Mouse (Mus musculus): Measurements from ENCODE around the gene Rela. TPM values are rescaled to one million over a fixed set of nuclear protein-coding genes. Genes with fewer than 3 reads are reported as not detected.
"Not testable (repeated sequence)": the region's sequence is repeated elsewhere in the genome, so short reads cannot be mapped to it uniquely, and the experiment has no call there.

The Rela gene
- polyA plus RNA-seq, 1 experiment from 2014 or later, result 52.4 TPM

- H3K27ac ChIP-seq, result no peak overlapping the region
- peaks cover 66% of the 10 kb centered on the region for H3K36me3 ChIP-seq
- no peak overlapping the region for H3K4me3 ChIP-seq (replicated peaks)
- H3K9ac ChIP-seq, result no peak overlapping the region
- no peak for ATAC-seq (replicated peaks; ENCODE audit: low FRiP score)
- H3K9me3 ChIP-seq (replicated peaks), result no peaks in the 10 kb centered on the region
- H3K4me1 ChIP-seq, result peaks cover 13% of the 10 kb centered on the region
- 92% methylated on average over 13 of the region's 13 CpGs for WGBS
- H3K4me2 ChIP-seq, result no peak overlapping the region
- no peaks in the 10 kb centered on the region for H3K27me3 ChIP-seq
Measured at GRCm38 (mm10) chr19:5684985-5685384, 47.7 kb downstream of the Rela start.

- H3K4me3 ChIP-seq (replicated peaks), result no peak overlapping the region
Measured at GRCm38 (mm10) chr19:5685431-5685830, 48.1 kb downstream of the Rela start.

GRCm38 (mm10) chr19:5685861-5686260 lies 48.6 kb downstream of the Rela start:
- 93% methylated on average over 11 of the region's 11 CpGs for WGBS
- peaks cover 59% of the 10 kb centered on the region for H3K36me3 ChIP-seq
- no peak for ATAC-seq (replicated peaks; ENCODE audit: low FRiP score)
- H3K4me2 ChIP-seq, result no peak overlapping the region
- no peaks in the 10 kb centered on the region for H3K9me3 ChIP-seq (replicated peaks)
- H3K4me3 ChIP-seq (replicated peaks), result no peak overlapping the region
- no peak overlapping the region for H3K27ac ChIP-seq
- no peaks in the 10 kb centered on the region for H3K27me3 ChIP-seq
- no peak overlapping the region for H3K9ac ChIP-seq
- H3K4me1 ChIP-seq, result peaks cover 22% of the 10 kb centered on the region

More at GRCm38 (mm10) chr19:5685431-5685830, 48.1 kb downstream of the Rela start:
- no peaks in the 10 kb centered on the region for H3K9me3 ChIP-seq (replicated peaks)
- H3K27me3 ChIP-seq, result no peaks in the 10 kb centered on the region
- H3K4me2 ChIP-seq, result no peak overlapping the region
- no peak for ATAC-seq (replicated peaks; ENCODE audit: low FRiP score)
- peaks cover 62% of the 10 kb centered on the region for H3K36me3 ChIP-seq
- H3K4me1 ChIP-seq, result peaks cover 17% of the 10 kb centered on the region
- 95% methylated on average over 19 of the region's 19 CpGs for WGBS
- no peak overlapping the region for H3K27ac ChIP-seq
- no peak overlapping the region for H3K9ac ChIP-seq

- no peaks in the 10 kb centered on the region for H3K27me3 ChIP-seq
- no peak overlapping the region for H3K4me3 ChIP-seq (replicated peaks)
- H3K4me2 ChIP-seq, result no peak overlapping the region
- peaks cover 59% of the 10 kb centered on the region for H3K36me3 ChIP-seq
- peaks cover 27% of the 10 kb centered on the region for H3K4me1 ChIP-seq
- no peak overlapping the region for H3K9ac ChIP-seq
- 92% methylated on average over 13 of the region's 13 CpGs for WGBS
- ATAC-seq (replicated peaks; ENCODE audit: low FRiP score), result no peak
- no peaks in the 10 kb centered on the region for H3K9me3 ChIP-seq (replicated peaks)
- H3K27ac ChIP-seq, result no peak overlapping the region
Measured at GRCm38 (mm10) chr19:5686437-5686836, 49.2 kb downstream of the Rela start.

GRCm38 (mm10) chr19:5686954-5687353 lies 49.7 kb downstream of the Rela start:
- WGBS, result 88% methylated on average over 12 of the region's 12 CpGs
- Histone ChIP-seq H3K4me3 (replicated peaks) (peak overlapping the region; percentile 81), H3K9ac (peak overlapping the region; percentile 79; the same call in 1 of the 2 replicates), H3K4me2 (peak overlapping the region; percentile 96), H3K4me1 (peaks cover 33% of the 10 kb centered on the region), H3K36me3 (peaks cover 59% of the 10 kb centered on the region)
- not testable (repeated sequence) for H3K27ac ChIP-seq; H3K9me3 ChIP-seq (replicated peaks); H3K27me3 ChIP-seq; ATAC-seq (replicated peaks; ENCODE audit: low FRiP score)

- ATAC-seq (replicated peaks; ENCODE audit: low FRiP score), result no peak
- Histone ChIP-seq H3K27me3 (no peaks in the 10 kb centered on the region), H3K4me2 (peak overlapping the region; percentile 96), H3K4me1 (peaks cover 40% of the 10 kb centered on the region), H3K36me3 (peaks cover 55% of the 10 kb centered on the region), H3K9ac (peak overlapping the region; percentile 79), H3K4me3 (replicated peaks) (peak overlapping the region; percentile 81), H3K27ac (peak overlapping the region; percentile 96), H3K9me3 (replicated peaks) (no peaks in the 10 kb centered on the region)
- WGBS, result 15% methylated on average over 9 of the region's 9 CpGs
Measured at GRCm38 (mm10) chr19:5687738-5688137, 50.5 kb downstream of the Rela start.

GRCm38 (mm10) chr19:5688200-5689087 lies 51.2 kb downstream of the Rela start, which contains the start of the genes Map3k11 and Pcnx3:
TSS of gene Map3k11 (plus strand) at chr19:5688742.
TSS of gene Pcnx3 (minus strand) at chr19:5688908.
- ATAC-seq (replicated peaks; ENCODE audit: low FRiP score), result peak; percentile 89
- WGBS, result under 1% methylated on average over 69 of the region's 69 CpGs
- H3K4me3 ChIP-seq (replicated peaks), result peak within 1 kb of the TSS; percentile 81
- H3K27me3 ChIP-seq, result no peaks in the 10 kb centered on the region
- H3K9me3 ChIP-seq (replicated peaks), result no peaks in the 10 kb centered on the region
- peaks cover 55% of the 10 kb centered on the region for H3K36me3 ChIP-seq
- H3K27ac ChIP-seq, result peak within 1 kb of the TSS; percentile 96
- peak within 1 kb of the TSS; percentile 96 for H3K4me2 ChIP-seq
- H3K9ac ChIP-seq, result peak within 1 kb of the TSS; percentile 79
- H3K4me1 ChIP-seq, result peaks cover 48% of the 10 kb centered on the region

GRCm38 (mm10) chr19:5689088-5689428 lies 51.8 kb downstream of the Rela start:
- Histone ChIP-seq H3K4me2 (peak overlapping the region; percentile 96), H3K4me3 (replicated peaks) (peak overlapping the region; percentile 81), H3K36me3 (peaks cover 55% of the 10 kb centered on the region), H3K9me3 (replicated peaks) (no peaks in the 10 kb centered on the region), H3K27me3 (no peaks in the 10 kb centered on the region), H3K4me1 (peaks cover 53% of the 10 kb centered on the region), H3K9ac (peak overlapping the region; percentile 78), H3K27ac (peak overlapping the region; percentile 96)
- no peak for ATAC-seq (replicated peaks; ENCODE audit: low FRiP score)
- under 1% methylated on average over 7 of the region's 7 CpGs for WGBS

- Histone ChIP-seq H3K9me3 (replicated peaks) (no peaks in the 10 kb centered on the region), H3K4me3 (replicated peaks) (peak overlapping the region; percentile 81), H3K27me3 (no peaks in the 10 kb centered on the region), H3K27ac (peak overlapping the region; percentile 96), H3K4me2 (peak overlapping the region; percentile 96), H3K36me3 (peaks cover 54% of the 10 kb centered on the region), H3K9ac (peak overlapping the region; percentile 78), H3K4me1 (peaks cover 53% of the 10 kb centered on the region)
- WGBS, result 4% methylated on average over 42 of the region's 42 CpGs
- peak; percentile 55 for ATAC-seq (replicated peaks; ENCODE audit: low FRiP score)
Measured at GRCm38 (mm10) chr19:5689565-5690342, 52.5 kb downstream of the Rela start.

- Histone ChIP-seq H3K27me3 (no peaks in the 10 kb centered on the region), H3K4me3 (replicated peaks) (peak overlapping the region; percentile 81), H3K9ac (peak overlapping the region; percentile 78), H3K9me3 (replicated peaks) (no peaks in the 10 kb centered on the region), H3K4me2 (peak overlapping the region; percentile 96), H3K4me1 (peaks cover 58% of the 10 kb centered on the region), H3K27ac (peak overlapping the region; percentile 96), H3K36me3 (peaks cover 54% of the 10 kb centered on the region)
- 55% methylated on average over 15 of the region's 15 CpGs for WGBS
- no peak for ATAC-seq (replicated peaks; ENCODE audit: low FRiP score)
Measured at GRCm38 (mm10) chr19:5690343-5690735, 53.1 kb downstream of the Rela start.

GRCm38 (mm10) chr19:5691601-5692000 lies 54.3 kb downstream of the Rela start:
- peaks cover 71% of the 10 kb centered on the region for H3K4me1 ChIP-seq

More at GRCm38 (mm10) chr19:5691601-5692000, 54.3 kb downstream of the Rela start:
- Histone ChIP-seq H3K4me3 (replicated peaks) (peak overlapping the region; percentile 81), H3K27me3 (no peaks in the 10 kb centered on the region), H3K36me3 (peaks cover 54% of the 10 kb centered on the region), H3K4me2 (peak overlapping the region; percentile 96), H3K9ac (peak overlapping the region; percentile 78), H3K9me3 (replicated peaks) (no peaks in the 10 kb centered on the region), H3K27ac (peak overlapping the region; percentile 96)
- 69% methylated on average over 5 of the region's 5 CpGs for WGBS
- ATAC-seq (replicated peaks; ENCODE audit: low FRiP score), result no peak

All from kidney, embryonic 15.5 days (tissue).